Mouse (Mus musculus) E14TG2a.4 (cell line): Measurements from ENCODE around the gene Tph2.

Experiments
- CTCF ChIP-seq: conservative IDR thresholded peaks from 2 replicates; pipeline ENCODE4 v1.5.1; 2014; ENCODE audit warnings: low read length
- NANOG ChIP-seq: IDR thresholded peaks from 2 replicates; pipeline ENCODE4 v1.6.1; 2014; ENCODE audit warnings: borderline replicate concordance, low read length, mixed read lengths
- POU5F1 ChIP-seq: IDR thresholded peaks from 2 replicates; pipeline ENCODE4 v1.6.1; 2014; ENCODE audit warnings: low read length, borderline replicate concordance

DNA sequence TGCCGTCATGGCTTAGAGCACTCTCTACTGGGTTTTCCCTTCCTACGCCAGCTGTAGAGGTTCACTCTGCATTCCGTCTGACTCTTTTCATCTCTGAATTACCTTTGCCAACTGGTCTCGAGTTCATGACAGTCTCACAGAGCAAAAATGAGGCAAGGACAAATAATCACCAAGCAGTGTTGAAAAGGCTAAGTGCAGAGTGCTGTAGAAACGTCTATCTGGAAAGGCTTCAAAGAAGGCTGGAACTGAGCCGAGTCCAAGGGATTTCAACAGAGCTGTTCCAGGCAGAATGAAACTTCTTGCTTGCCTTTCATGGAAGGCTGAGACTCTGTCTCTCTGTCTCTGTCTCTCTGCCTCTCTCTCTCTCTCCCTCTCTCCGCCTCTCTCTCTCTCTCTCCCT lies 47.8 kb downstream of the Tph2 start:
- TF ChIP-seq CTCF (no peak), NANOG (no peak), POU5F1 (no peak)
